Mouse (Mus musculus) lung, adult 2 months (tissue): ENCODE results near the gene Naa50.

Experiments used
- CTCF ChIP-seq: fragments of 200-500 bp; IDR thresholded peaks from 2 replicates; pipeline ENCODE4 v1.5.1; 2011; ENCODE audit warnings: mild to moderate bottlenecking, low read length, control low read depth; ENCODE audit not compliant: insufficient read depth
- POLR2A ChIP-seq: fragments of 200-500 bp; IDR thresholded peaks from 2 replicates; pipeline ENCODE4 v1.6.1; 2011; ENCODE audit warnings: low read depth, mild to moderate bottlenecking, control low read depth, low read length, borderline replicate concordance; ENCODE audit errors: extremely low read depth

DNA sequence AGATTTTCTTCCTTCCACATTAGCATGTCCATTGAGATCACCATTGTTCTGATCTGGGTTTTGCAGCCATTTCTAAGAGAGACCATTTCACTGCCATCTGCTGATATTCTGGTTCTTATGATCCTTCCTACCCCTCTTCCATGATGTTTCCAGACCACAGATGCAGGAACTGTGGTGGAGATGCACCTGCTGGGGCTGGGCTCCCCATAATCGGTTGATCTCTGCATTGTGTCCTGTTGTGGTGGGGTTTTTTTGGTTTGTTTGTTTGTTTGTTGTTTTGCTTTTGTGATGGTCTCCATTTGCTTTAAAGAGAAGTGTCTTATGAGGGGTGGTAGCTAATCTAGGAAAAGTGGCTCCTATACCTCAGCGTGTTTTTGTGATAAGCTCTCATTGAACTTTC, 36.9 kb downstream of the Naa50 start:
- no peak for TF ChIP-seq CTCF
- no peak for TF ChIP-seq POLR2A
